Mouse (Mus musculus) fat pad, adult 2 months (tissue): ENCODE results near the gene Rtn2.

Experiments
- DNase-seq: peaks from one replicate; pipeline ENCODE4 v3.0.0-alpha.2; 2011; ENCODE audit warnings: low read depth, low spot score; ENCODE audit errors: extremely low read depth

Rtn2 gene

GRCm38 (mm10) chr7:19341761-19342409, 59.5 kb downstream of the Rtn2 start:
- DNase-seq: no peak

- DNase-seq: no peak
Measured at GRCm38 (mm10) chr7:19342481-19343027, 60.1 kb downstream of the Rtn2 start.

- no peak for DNase-seq
Measured at GRCm38 (mm10) chr7:19343210-19343808, 60.9 kb downstream of the Rtn2 start.

- DNase-seq: no peak
Measured at GRCm38 (mm10) chr7:19344237-19344847, 61.9 kb downstream of the Rtn2 start, which contains the start of gene Ercc1. Gene Ercc1 (plus strand): TSS chr7:19344778.

- DNase-seq: no peak
Measured at GRCm38 (mm10) chr7:19344938-19345471, 62.6 kb downstream of the Rtn2 start.
